Mouse (Mus musculus) kidney, embryonic 15.5 days (tissue): Measurements from ENCODE around the gene Cox6b2. TPM values are rescaled to one million over a fixed set of nuclear protein-coding genes. Genes with fewer than 3 reads are reported as not detected.

Experiments used
- polyA plus RNA-seq: library from polyadenylated mRNA; unstranded; fragments of >200 nt; fragmentation: Nextera tagmentation; extraction: Ambion mirVana; gene quantifications from 2 replicates; pipeline ENCODE4 v1.2.1, GENCODE M21; 2015

Gene Cox6b2
- polyA plus RNA-seq, 1 experiment from 2014 or later, result 78.0 TPM

Other genes starting within 250 kb of the Cox6b2 start
- gene Tnnt1, start 236.7 kb downstream of the Cox6b2 start, polyA plus RNA-seq, result 37.2 and 48.6 TPM in 2 replicates
- 6.6 and 6.9 TPM in 2 replicates for gene Tnni3, start 228.9 kb downstream of the Cox6b2 start, polyA plus RNA-seq
- 3.2 and 3.5 TPM in 2 replicates for gene Dnaaf3, start 220.6 kb downstream of the Cox6b2 start, polyA plus RNA-seq
- 6.5 and 7.5 TPM in 2 replicates for gene Syt5, start 205.6 kb downstream of the Cox6b2 start, polyA plus RNA-seq
- 0.08 TPM in 1 of 2 replicates, not detected in the other for gene Ptprh, start 149.1 kb downstream of the Cox6b2 start, polyA plus RNA-seq
- 1.5 and 1.6 TPM in 2 replicates for gene Tmem86b, start 121.7 kb downstream of the Cox6b2 start, polyA plus RNA-seq
- gene Ppp6r1, start 94.1 kb downstream of the Cox6b2 start, polyA plus RNA-seq, result 7.4 and 7.8 TPM in 2 replicates
- gene Hspbp1, start 68.0 kb downstream of the Cox6b2 start, polyA plus RNA-seq, result 112 and 119 TPM in 2 replicates
- 1.1 and 1.6 TPM in 2 replicates for gene Brsk1, start 62.5 kb downstream of the Cox6b2 start, polyA plus RNA-seq
- 0.12 TPM in 1 of 2 replicates, not detected in the other for gene Tmem150b, start 27.8 kb downstream of the Cox6b2 start, polyA plus RNA-seq
- 79.3 and 90.8 TPM in 2 replicates for gene Kmt5c, start 13.0 kb downstream of the Cox6b2 start, polyA plus RNA-seq
- not detected in 2 replicates for gene Fam71e2, start 18.2 kb upstream of the Cox6b2 start, polyA plus RNA-seq
- 0.27 and 0.30 TPM in 2 replicates for gene Il11, start 29.8 kb upstream of the Cox6b2 start, polyA plus RNA-seq
- gene Tmem190, start 29.8 kb upstream of the Cox6b2 start, polyA plus RNA-seq, result 1.0 TPM in 1 of 2 replicates, not detected in the other
- gene Tmem238, start 36.6 kb upstream of the Cox6b2 start, polyA plus RNA-seq, result 12.9 and 14.1 TPM in 2 replicates
- gene Rpl28, start 39.8 kb upstream of the Cox6b2 start, polyA plus RNA-seq, result 391 and 408 TPM in 2 replicates
- gene Ube2s, start 59.5 kb upstream of the Cox6b2 start, polyA plus RNA-seq, result 384 and 386 TPM in 2 replicates
- gene Shisa7, start 91.6 kb upstream of the Cox6b2 start, polyA plus RNA-seq, result 0.84 and 0.96 TPM in 2 replicates
- gene Isoc2b, start 117.2 kb upstream of the Cox6b2 start, polyA plus RNA-seq, result 6.1 and 7.2 TPM in 2 replicates
- gene Isoc2a, start 124.1 kb upstream of the Cox6b2 start, polyA plus RNA-seq, result 0.93 and 1.2 TPM in 2 replicates
- gene Gm36210, start 153.4 kb upstream of the Cox6b2 start, polyA plus RNA-seq, result not detected in 2 replicates
- gene Zfp628, start 162.1 kb upstream of the Cox6b2 start, polyA plus RNA-seq, result 4.0 and 4.1 TPM in 2 replicates
- gene Nat14, start 168.9 kb upstream of the Cox6b2 start, polyA plus RNA-seq, result 4.2 and 5.3 TPM in 2 replicates
- 1.9 and 2.7 TPM in 2 replicates for gene Ssc5d, start 172.7 kb upstream of the Cox6b2 start, polyA plus RNA-seq
- gene Sbk2, start 211.3 kb upstream of the Cox6b2 start, polyA plus RNA-seq, result 0.19 and 0.27 TPM in 2 replicates
- not detected in 2 replicates for gene Sbk3, start 218.1 kb upstream of the Cox6b2 start, polyA plus RNA-seq
- 36.7 and 39.9 TPM in 2 replicates for gene Zfp579, start 243.1 kb upstream of the Cox6b2 start, polyA plus RNA-seq